ENCODE assay signal across 29 mouse cellular contexts in genomic region chr1:142894145-142894544, GRCm38 (mm10).
DNase-seq lines count a peak whose midpoint lies in the region; ATAC-seq and TF ChIP-seq lines count a peak whose summit lies in the region.
"Had no signal": no experiment of that assay in that cellular context is flagged by ENCODE, and none has a peak within 500 bp of the region (broad histone marks: within the 10 kb centered on the region; RNA-seq: fewer than 3 reads in every experiment).

No protein-coding gene starts in this region.

- no peaks in the 10 kb centered on the region for H3K9me3 ChIP-seq in hindbrain, embryonic 14.5 days (ENCODE audit: control insufficient read depth, low read length)
- H3K9me3 ChIP-seq: embryonic facial prominence, embryonic 13.5 days; intestine, embryonic 15.5 days; limb, embryonic 12.5 days; neural tube, embryonic 12.5 days; stomach, embryonic 15.5 days had no signal

- H3K27ac ChIP-seq in bone marrow macrophage, adult 2 months (ENCODE audit: insufficient read depth, low read depth, low read length), result 0 out of 2 replicates have a peak overlapping the region, but pooled peaks have one; percentile 12
- H3K27ac ChIP-seq in hindbrain, embryonic 14.5 days, result no peak overlapping the region
- H3K27ac ChIP-seq: embryonic facial prominence, embryonic 13.5 days; hindbrain, postnatal 0 days; intestine, embryonic 15.5 days; limb, embryonic 12.5 days; neural tube, embryonic 12.5 days; stomach, embryonic 15.5 days had no signal

- H3K36me3 ChIP-seq in hindbrain, embryonic 14.5 days (replicated peaks; ENCODE audit: control insufficient read depth, insufficient read depth), result no peaks in the 10 kb centered on the region
- H3K36me3 ChIP-seq: embryonic facial prominence, embryonic 13.5 days; intestine, embryonic 15.5 days; limb, embryonic 12.5 days; neural tube, embryonic 12.5 days; stomach, embryonic 15.5 days had no signal

- peak; percentile 85 for DNase-seq in 416B (ENCODE audit: low read depth)
- DNase-seq in A20 (ENCODE audit: low read depth, low spot score), result peak; percentile 71
- DNase-seq in yolk sac, embryonic 10.5 days (ENCODE audit: low spot score), result no peak
- DNase-seq in hindbrain, embryonic 14.5 days (ENCODE audit: low spot score), result no peak
- DNase-seq in right cerebral cortex, adult 18-20 months, result no peak
- DNase-seq: adrenal gland, adult 2 months; adrenal gland, postnatal 36 days; cerebellum, adult 8-10 months; heart, postnatal 14 days; kidney, adult 2 months; kidney, postnatal 10 days; right cerebral cortex, postnatal 4 days; thymus, adult 18-20 months; thymus, postnatal 25 days had no signal

- H3K27me3 ChIP-seq in hindbrain, embryonic 14.5 days (ENCODE audit: control insufficient read depth, insufficient read depth, low read length), result no peaks in the 10 kb centered on the region
- H3K27me3 ChIP-seq: embryonic facial prominence, embryonic 13.5 days; intestine, embryonic 15.5 days; limb, embryonic 12.5 days; neural tube, embryonic 12.5 days; stomach, embryonic 15.5 days had no signal

- no peak overlapping the region for H3K9ac ChIP-seq in hindbrain, embryonic 14.5 days
- H3K9ac ChIP-seq: embryonic facial prominence, embryonic 13.5 days; intestine, embryonic 15.5 days; limb, embryonic 12.5 days; neural tube, embryonic 12.5 days; stomach, embryonic 15.5 days had no signal

- TF ChIP-seq CTCF in bone marrow macrophage, adult 2 months (IDR thresholded peaks at IDR 0.05; ENCODE audit: low read depth, low read length), result no peak

- no peak for TF ChIP-seq POLR2A in bone marrow macrophage, adult 2 months (IDR thresholded peaks at IDR 0.05; ENCODE audit: borderline replicate concordance, low read depth, low read length)

- no peak overlapping the region for H3K4me2 ChIP-seq in hindbrain, embryonic 14.5 days (replicated peaks)
- H3K4me2 ChIP-seq: embryonic facial prominence, embryonic 13.5 days; intestine, embryonic 15.5 days; limb, embryonic 12.5 days; liver, embryonic 11.5 days; midbrain, embryonic 11.5 days; neural tube, embryonic 12.5 days; stomach, embryonic 15.5 days had no signal

- peak; percentile 94 for ATAC-seq in megakaryocyte, adult 5-6 weeks (ENCODE audit: poor library complexity, severe bottlenecking)
- ATAC-seq in hindbrain, embryonic 14.5 days (ENCODE audit: low FRiP score), result no peak
- ATAC-seq: activated CD4-positive, CD25-positive, alpha-beta regulatory T cell, adult 4 months; forebrain, embryonic 16.5 days; hindbrain, postnatal 0 days; intestine, embryonic 15.5 days; midbrain, embryonic 16.5 days had no signal

- peaks cover 4% of the 10 kb centered on the region for H3K4me1 ChIP-seq in bone marrow macrophage, adult 2 months (ENCODE audit: control insufficient read depth, insufficient read depth, low read length)
- no peaks in the 10 kb centered on the region for H3K4me1 ChIP-seq in hindbrain, embryonic 14.5 days (replicated peaks; ENCODE audit: control insufficient read depth, insufficient read depth, low read length)
- H3K4me1 ChIP-seq: embryonic facial prominence, embryonic 13.5 days; intestine, embryonic 15.5 days; limb, embryonic 12.5 days; neural tube, embryonic 12.5 days; stomach, embryonic 15.5 days had no signal

- H3K4me3 ChIP-seq in bone marrow macrophage, adult 2 months (ENCODE audit: insufficient read depth, low read length), result no peak overlapping the region
- H3K4me3 ChIP-seq in hindbrain, embryonic 14.5 days (replicated peaks; ENCODE audit: low read length), result no peak overlapping the region
- H3K4me3 ChIP-seq: embryonic facial prominence, embryonic 13.5 days; erythroblast, embryonic 14.5 days; intestine, embryonic 15.5 days; limb, embryonic 12.5 days; myocyte; neural tube, embryonic 12.5 days; stomach, embryonic 15.5 days had no signal

Comparison
In these comparisons a context has a peak if more than half of its experiments do, and no peak if none do; other contexts are left out.
1. DNase-seq: peak in 416B (single experiment) and A20 (single experiment); none in yolk sac, embryonic 10.5 days (single experiment), hindbrain, embryonic 14.5 days (single experiment) and right cerebral cortex, adult 18-20 months (single experiment).